Mouse (Mus musculus): ENCODE measurements around the gene Parp4. TPM values are rescaled to one million over a fixed set of nuclear protein-coding genes. Genes with fewer than 3 reads are reported as not detected.

Gene Parp4
- total RNA-seq, 2 experiments from 2014 or later: 3.7 to 4.3 TPM

- DNase-seq (ENCODE audit: low spot score in 2 of 2): no peak
- intact Hi-C loops (cut with DNase I): no loop called here
Measured at GRCm38 (mm10) chr14:56702644-56703043, 127.2 kb downstream of the Parp4 start.

DNA sequence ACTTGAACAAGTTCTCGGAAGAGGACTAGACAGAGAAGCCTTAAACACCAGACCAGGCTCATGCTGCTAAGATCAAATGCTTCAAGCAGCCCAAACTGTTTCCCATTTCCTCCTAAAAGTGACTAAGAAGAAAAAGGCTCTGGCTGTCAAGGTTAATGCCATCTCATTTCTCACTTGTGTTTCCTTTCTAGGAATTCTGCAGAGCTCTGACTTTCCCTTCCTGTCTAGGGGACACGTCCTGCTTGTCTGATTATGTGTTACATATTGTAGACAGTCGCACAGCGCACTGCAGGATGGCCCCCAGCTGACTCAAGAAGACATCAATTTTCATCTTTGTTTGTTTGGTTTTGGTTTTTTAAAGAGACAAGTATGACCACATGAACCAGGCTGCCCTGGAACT lies 130.3 kb downstream of the Parp4 start:
- intact Hi-C loops (cut with DNase I): no loop called here

More for the DNA sequence above, 130.3 kb downstream of the Parp4 start:
- DNase-seq (ENCODE audit: low spot score in 2 of 2): no peak

Other genes with a start within 250 kb of the Parp4 start
- under 1 TPM in 1 of 2 experiments, not detected in 1; 0.07 TPM for gene Atp12a, start 210.6 kb upstream of the Parp4 start, total RNA-seq (2021)
- 1 to 10 TPM; 1.1 to 1.3 TPM for gene Rnf17, start 173.0 kb upstream of the Parp4 start, total RNA-seq (2021)
- gene Cenpj, start 194 bp upstream of the Parp4 start, total RNA-seq (2021): 1 to 10 TPM; 2.0 to 4.0 TPM
- 10 to 100 TPM; 46.6 to 59.0 TPM for gene Mphosph8, start 92.6 kb downstream of the Parp4 start, total RNA-seq (2021)
- 10 to 100 TPM; 56.8 to 58.1 TPM for gene Pspc1, start 202.7 kb downstream of the Parp4 start, total RNA-seq (2021)
- 10 to 100 TPM; 25.8 to 32.7 TPM for gene Zmym5, start 236.1 kb downstream of the Parp4 start, total RNA-seq (2021)